Mouse (Mus musculus): ENCODE data around the gene Afg1l.

Afg1l gene

DNA sequence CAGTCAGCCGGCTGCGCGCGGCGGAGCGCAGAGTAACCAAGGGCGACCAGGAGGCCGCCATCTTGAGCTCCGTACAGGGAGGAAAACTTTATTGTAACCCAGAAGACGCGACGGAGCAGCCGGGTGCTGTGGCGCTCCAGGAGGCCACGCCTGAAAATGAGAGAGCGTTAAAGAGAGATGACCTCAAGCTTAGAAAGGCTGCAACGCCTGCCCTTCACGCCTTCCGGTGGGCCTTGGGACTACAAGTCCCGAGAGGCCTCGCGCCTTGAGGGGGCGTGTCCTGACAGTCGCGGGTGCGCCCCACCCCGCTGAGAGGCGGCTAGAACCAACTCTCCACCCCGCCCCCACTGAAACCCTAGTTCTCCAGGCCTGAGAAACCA is at the start of gene Afg1l:
Gene Afg1l (minus strand): TSS at position 225 of the 380 bp plus-strand sequence.
- in situ Hi-C loops (cut with MboI, MseI), result loop anchor here (25.0 kb wide), 1 partner anchor 666 kb away; the partner anchor contains the start of genes Cep57l1 and Sesn1

GRCm38 (mm10) chr10:42525682-42526081 is 47.3 kb upstream of the Afg1l start:
- in situ Hi-C loops (cut with MboI, MseI), result no loop called here

GRCm38 (mm10) chr10:42523556-42524162 is 45.3 kb upstream of the Afg1l start:
- in situ Hi-C loops (cut with MboI, MseI), result no loop called here

GRCm38 (mm10) chr10:42522912-42523311 is 44.5 kb upstream of the Afg1l start:
- in situ Hi-C loops (cut with MboI, MseI), result no loop called here

DNA sequence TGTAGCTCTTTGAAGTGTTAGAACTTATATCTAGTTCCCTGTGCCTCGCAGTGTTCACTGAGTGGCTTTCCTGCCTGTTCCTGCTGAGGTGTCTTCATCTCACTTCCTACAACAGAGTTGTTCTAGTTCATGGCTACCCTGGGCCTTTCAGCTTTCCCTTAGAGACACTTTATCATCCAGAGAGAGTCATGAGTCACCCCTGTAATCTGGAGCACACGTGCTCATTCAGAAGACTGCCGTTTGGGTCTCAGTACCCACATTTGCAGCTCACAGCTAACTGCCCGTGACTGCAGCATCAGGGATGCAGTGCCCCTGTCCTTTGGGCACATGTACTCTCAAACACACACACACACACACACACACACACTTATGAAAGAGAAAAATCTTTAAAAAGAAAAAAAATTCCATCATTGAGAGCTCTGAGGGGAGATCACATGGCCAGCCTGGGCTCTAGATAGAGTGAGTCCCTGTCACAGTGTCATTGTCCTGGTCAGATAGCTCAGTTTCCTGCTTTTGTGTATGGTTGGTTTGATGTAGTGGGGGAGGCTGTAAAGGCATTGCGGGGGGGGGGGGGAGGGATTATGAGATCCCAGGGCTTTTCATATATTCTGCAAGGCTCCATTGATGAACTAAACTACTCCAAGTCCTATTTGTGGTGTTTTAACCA is 43.1 kb upstream of the Afg1l start:
- in situ Hi-C loops (cut with MboI, MseI), result no loop called here

DNA sequence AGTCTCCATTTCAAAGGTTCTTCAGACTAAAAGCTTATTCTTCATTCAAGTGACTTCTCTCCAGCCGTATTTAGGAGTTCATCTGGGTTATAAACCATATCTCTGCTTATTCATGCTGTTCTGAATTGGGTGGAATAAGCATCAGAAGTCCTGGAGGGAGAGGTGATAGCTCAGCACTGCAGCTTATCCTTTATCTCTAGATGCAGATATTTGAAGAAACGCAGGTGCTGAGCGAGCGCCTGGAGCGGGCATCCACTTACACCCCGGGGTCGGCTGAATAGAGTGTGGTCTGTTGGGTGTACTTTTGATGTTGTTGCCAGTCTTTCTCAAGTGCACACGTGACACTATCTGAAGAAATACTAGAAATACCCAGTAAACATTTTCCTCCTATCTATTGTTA is 40.0 kb upstream of the Afg1l start:
- in situ Hi-C loops (cut with MboI, MseI), result no loop called here

GRCm38 (mm10) chr10:42514125-42514524 is 35.8 kb upstream of the Afg1l start:
- in situ Hi-C loops (cut with MboI, MseI), result no loop called here

DNA sequence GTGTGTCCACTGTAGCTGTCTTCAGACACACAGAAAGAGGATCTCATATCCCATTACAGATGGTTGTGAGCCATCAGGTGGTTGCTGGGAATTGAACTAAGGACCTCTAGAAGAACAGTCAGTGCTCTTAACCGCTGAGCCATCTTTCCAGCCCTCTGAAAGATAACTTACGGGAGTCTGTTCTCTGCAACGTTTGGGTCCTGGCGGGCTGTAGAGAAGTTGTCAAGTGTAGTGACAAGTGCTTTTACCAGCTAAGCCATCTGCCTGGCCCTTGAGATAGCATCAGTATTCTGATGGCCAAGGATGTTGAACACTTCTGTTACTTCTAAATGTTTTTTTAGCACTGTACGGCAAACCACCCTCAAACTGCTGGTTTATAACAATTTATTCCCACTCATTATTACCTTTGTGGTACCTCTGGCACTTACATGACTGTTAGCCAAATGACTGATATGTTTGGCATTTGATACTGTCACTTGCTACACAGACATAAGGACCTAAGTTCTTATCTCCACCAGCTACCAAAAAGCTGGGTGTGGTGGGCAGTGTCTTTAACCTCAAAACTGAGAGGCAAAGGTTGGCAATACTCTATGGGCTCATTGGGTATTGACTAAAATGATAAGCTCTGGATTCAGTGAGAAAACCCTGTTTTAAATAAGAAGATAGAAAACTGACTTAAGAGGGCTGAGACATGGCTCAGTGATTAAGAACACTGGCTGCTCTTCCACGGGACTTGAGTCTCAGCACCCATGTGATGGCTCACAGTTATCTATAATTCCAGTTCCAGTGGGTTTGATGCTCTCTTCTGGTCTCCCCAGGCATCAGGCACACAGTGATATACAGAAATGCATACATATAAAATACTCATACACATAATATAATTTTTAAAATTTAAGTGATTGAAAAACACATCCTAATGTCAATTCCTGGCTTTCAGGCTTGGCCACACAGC is 33.1 kb upstream of the Afg1l start:
- in situ Hi-C loops (cut with MboI, MseI), result no loop called here

DNA sequence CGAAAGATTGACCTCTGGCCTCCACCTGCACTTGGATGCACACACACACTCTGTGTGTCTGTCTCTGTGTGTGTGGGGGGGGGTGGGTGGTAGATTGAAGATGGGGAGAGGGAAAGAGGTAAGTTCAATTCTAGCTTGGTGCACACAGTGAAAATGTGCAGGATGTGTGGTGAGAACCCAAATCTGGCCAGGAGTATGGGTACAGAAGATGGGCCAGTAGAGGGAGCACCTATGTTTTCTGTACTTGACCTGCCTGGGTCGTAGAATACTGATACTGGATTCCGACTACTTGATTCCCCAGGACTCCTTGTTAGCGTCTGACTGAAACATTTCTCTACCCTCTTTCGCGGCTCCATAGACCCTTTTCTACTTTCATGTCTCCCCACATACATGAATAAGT is 31.8 kb upstream of the Afg1l start:
- in situ Hi-C loops (cut with MboI, MseI), result no loop called here

GRCm38 (mm10) chr10:42504096-42504710 is 25.8 kb upstream of the Afg1l start:
- in situ Hi-C loops (cut with MboI, MseI), result no loop called here

DNA sequence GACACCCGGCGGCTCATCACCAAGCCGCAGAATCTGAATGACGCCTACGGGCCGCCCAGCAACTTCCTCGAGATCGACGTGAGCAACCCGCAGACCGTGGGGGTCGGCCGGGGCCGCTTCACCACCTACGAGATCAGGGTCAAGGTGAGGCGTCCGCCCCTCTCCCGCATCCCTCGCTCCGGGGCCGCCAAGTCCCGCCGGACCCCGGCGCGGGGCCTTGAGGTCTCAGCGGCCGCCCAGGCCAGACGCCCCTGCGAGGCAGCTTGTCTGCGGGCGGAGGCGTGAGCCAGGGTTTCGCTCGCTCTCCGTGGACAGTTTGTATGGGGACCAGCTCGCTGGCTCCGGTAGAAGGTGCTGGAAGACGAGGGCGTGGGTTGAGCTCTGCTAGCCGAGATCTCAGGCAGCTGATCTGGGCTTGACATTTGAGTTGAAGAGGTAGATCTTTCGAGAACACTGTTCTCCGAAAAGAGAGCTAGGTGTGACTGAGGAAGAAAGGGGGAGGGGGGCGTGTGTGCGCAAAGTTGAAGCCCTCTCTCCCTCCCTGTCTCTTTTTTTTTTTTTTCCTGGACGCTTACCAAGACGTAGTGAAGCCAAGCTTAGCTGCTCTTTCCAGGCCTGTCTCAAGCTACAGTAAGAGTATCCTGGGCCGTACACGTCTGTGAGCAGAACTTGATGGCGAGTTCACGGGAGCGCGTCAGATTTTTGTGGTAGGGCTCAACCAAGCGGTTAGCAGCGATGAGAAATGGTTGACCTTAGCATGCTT is 24.2 kb upstream of the Afg1l start:
- in situ Hi-C loops (cut with MboI, MseI), result no loop called here

- in situ Hi-C loops (cut with MboI, MseI), result no loop called here
These were observed 23.5 kb upstream of the Afg1l start, which contains the start of gene Snx3 for GRCm38 (mm10) chr10:42501775-42502348. Gene Snx3, plus strand, starts transcription at chr10:42502030.

- in situ Hi-C loops (cut with MboI, MseI), result no loop called here
These were observed 22.8 kb upstream of the Afg1l start for GRCm38 (mm10) chr10:42501161-42501560.

DNA sequence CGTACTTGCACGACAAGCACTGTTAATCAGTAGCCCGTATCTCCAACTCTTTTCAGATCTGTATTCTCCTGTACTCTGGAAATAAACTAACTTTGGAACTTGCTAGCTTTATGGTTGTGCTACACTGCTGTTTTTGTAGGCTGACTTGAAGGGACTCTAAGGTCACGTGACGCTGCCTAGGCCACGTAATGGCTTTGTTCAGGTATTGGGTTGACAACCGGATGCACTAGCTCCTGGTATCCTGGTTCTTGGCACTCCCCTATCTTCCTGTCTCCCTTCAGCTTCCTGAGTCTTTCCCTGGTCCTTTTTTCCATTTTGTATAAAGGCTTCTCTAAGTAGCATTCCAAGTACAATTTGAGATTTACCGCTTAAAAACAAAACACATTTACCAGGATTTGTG is 22.2 kb upstream of the Afg1l start:
- in situ Hi-C loops (cut with MboI, MseI), result no loop called here

DNA sequence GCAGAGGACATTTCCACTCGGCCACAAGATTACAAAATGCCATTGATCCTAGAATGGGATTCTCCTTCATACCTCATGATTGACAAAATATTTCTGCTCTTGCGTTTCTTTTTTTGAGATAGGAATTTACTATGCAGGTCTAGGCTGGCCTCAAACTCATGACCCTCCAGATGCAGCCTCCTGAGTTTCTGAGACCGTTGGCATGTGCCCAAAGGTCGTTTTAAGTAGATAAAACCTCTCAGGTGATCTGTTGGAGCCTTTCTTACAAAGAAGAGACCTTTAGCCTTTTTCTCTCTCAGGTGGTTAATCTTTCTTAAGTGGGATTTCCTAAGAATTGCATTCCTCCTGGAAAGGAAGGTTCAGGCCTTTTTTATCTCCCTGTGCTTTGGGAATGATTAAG is 14.6 kb upstream of the Afg1l start:
- in situ Hi-C loops (cut with MboI, MseI), result loop anchor here (25.0 kb wide), 1 partner anchor 681 kb away; the partner anchor contains the start of genes Cep57l1 and Sesn1

DNA sequence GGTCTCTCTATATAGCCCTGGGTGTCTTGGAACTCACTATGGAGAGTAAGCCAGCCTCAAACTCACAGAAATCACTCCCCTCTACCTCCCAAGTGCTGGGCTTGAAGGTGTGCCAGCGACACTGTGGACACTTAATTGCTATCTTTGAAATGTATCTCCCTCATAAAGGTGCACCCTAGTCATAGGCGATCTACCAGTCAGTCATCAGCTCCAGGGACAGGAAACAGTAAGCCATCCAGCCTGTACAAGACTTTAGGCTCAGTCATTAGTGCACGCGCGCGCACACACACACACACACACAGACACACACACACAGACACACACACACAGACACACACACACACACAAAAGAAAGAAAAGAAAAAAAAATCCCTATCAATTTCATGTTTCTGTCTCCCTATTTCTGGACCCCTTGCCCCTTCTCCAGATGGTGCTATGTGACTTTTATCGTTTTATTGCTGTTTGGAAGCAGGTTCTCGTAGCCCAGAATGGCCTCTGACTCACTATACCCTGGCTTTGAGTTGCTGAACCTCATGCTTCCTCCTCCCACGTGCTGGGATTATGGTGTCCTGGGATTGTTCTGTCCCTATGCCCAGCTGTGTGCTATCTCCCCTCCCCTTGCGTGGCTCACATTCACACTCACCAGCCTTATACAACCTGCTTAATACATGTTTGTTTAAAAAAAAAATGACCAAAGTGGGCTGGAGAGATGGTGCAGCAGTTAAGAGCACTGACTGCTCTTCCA is 13.8 kb upstream of the Afg1l start:
- in situ Hi-C loops (cut with MboI, MseI), result loop anchor here (25.0 kb wide), 1 partner anchor 680 kb away; the partner anchor contains the start of genes Cep57l1 and Sesn1

DNA sequence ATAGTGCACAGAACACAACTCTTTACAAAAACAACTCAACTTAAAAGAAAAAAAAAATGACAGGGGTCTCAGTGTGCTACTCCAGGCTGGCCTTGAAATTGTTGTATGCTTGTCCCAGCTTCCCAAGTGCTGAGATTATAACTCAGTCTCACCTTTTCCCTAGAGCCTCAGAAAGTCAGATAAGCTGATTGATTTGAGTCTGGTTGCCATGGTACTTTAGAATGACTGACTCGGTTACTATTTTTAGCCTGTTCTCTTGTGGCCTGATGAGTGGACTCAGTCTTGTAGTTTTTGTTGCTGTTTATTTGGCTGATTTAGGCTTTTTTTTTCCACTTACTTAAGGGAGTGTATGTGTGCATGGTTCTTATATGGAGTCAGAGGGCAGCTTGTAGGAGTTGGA is 12.8 kb upstream of the Afg1l start:
- in situ Hi-C loops (cut with MboI, MseI), result loop anchor here (25.0 kb wide), 1 partner anchor 679 kb away; the partner anchor contains the start of genes Cep57l1 and Sesn1

- in situ Hi-C loops (cut with MboI, MseI), result loop anchor here (25.0 kb wide), 1 partner anchor 676 kb away; the partner anchor contains the start of genes Cep57l1 and Sesn1
These were observed 10.4 kb upstream of the Afg1l start for GRCm38 (mm10) chr10:42488606-42489296.

DNA sequence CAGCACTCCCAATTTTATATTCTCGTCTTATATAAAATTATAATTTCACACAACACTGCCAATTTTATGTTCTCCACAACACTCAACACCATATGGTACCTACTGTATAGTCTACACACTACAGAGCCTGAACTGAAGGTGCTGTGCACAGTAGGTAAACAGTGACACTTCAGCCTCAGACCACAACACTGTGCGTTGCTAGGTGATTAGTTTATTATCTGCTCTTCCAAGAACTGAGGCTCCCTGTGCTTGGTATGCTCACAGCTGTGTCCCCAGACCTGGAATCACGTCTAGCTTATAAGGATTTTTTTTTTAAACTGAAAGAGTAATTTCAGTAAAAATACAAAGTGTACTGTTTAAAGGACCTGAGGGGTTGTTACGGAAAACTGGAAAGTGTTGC is 2.4 kb upstream of the Afg1l start:
- in situ Hi-C loops (cut with MboI, MseI), result loop anchor here (25.0 kb wide), 1 partner anchor 668 kb away; the partner anchor contains the start of genes Cep57l1 and Sesn1

All from T-helper 2 cell (primary cell).